Mouse (Mus musculus): Measurements from ENCODE around the gene Cse1l. TPM values are rescaled to one million over a fixed set of nuclear protein-coding genes. Genes with fewer than 3 reads are reported as not detected.

The Cse1l gene
- polyA plus RNA-seq, 1 experiment, result 15.8 TPM

- Histone ChIP-seq H3K27me3 (replicated peaks; ENCODE audit: control insufficient read depth, insufficient read depth, low read length) (no peaks in the 10 kb centered on the region), H3K4me3 (ENCODE audit: insufficient read depth, low read depth, low read length) (no peak overlapping the region), H3K27ac (ENCODE audit: insufficient read depth, low read depth, low read length) (no peak overlapping the region), H3K4me1 (ENCODE audit: control insufficient read depth, insufficient read depth, low read length) (peaks cover 9% of the 10 kb centered on the region; the same call in 1 of the 2 replicates), H3K36me3 (ENCODE audit: control insufficient read depth, insufficient read depth, low read length) (no peaks in the 10 kb centered on the region; the same call in none of the 2 replicates)
- no peak for DNase-seq
- WGBS, result 78% methylated on average over 10 of the region's 10 CpGs
- no peak for TF ChIP-seq CTCF (conservative IDR thresholded peaks at IDR 0.05; ENCODE audit: insufficient read depth, insufficient read length, low read depth, low read length)
- TF ChIP-seq POLR2A (IDR thresholded peaks at IDR 0.05; ENCODE audit: low read depth, low read length), result no peak
Observed at GRCm38 (mm10) chr2:166870899-166871298, 34.9 kb upstream of the Cse1l start.

- Histone ChIP-seq H3K4me1 (ENCODE audit: control insufficient read depth, insufficient read depth, low read length) (peaks cover 9% of the 10 kb centered on the region; the same call in 1 of the 2 replicates), H3K4me3 (ENCODE audit: insufficient read depth, low read depth, low read length) (no peak overlapping the region), H3K27me3 (replicated peaks; ENCODE audit: control insufficient read depth, insufficient read depth, low read length) (no peaks in the 10 kb centered on the region), H3K36me3 (ENCODE audit: control insufficient read depth, insufficient read depth, low read length) (peaks cover 5% of the 10 kb centered on the region), H3K27ac (ENCODE audit: insufficient read depth, low read depth, low read length) (no peak overlapping the region)
- DNase-seq, result no peak
- WGBS, result 79% methylated on average over 10 of the region's 10 CpGs
- TF ChIP-seq CTCF (conservative IDR thresholded peaks at IDR 0.05; ENCODE audit: insufficient read depth, insufficient read length, low read depth, low read length), result no peak
- no peak for TF ChIP-seq POLR2A (IDR thresholded peaks at IDR 0.05; ENCODE audit: low read depth, low read length)
Observed at GRCm38 (mm10) chr2:166874675-166875280, 31.1 kb upstream of the Cse1l start.

GRCm38 (mm10) chr2:166875561-166875960 lies 30.3 kb upstream of the Cse1l start:
- no peak overlapping the region for H3K27ac ChIP-seq (ENCODE audit: insufficient read depth, low read depth, low read length)
- WGBS, result 85% methylated on average over 6 of the region's 6 CpGs
- no peaks in the 10 kb centered on the region for H3K27me3 ChIP-seq (replicated peaks; ENCODE audit: control insufficient read depth, insufficient read depth, low read length)
- no peak for TF ChIP-seq CTCF (conservative IDR thresholded peaks at IDR 0.05; ENCODE audit: insufficient read depth, insufficient read length, low read depth, low read length)
- TF ChIP-seq POLR2A (IDR thresholded peaks at IDR 0.05; ENCODE audit: low read depth, low read length), result no peak
- no peak overlapping the region for H3K4me3 ChIP-seq (ENCODE audit: insufficient read depth, low read depth, low read length)
- DNase-seq, result no peak
- peaks cover 5% of the 10 kb centered on the region for H3K36me3 ChIP-seq (ENCODE audit: control insufficient read depth, insufficient read depth, low read length)
- H3K4me1 ChIP-seq (ENCODE audit: control insufficient read depth, insufficient read depth, low read length), result peaks cover 4% of the 10 kb centered on the region; the same call in 1 of the 2 replicates

GRCm38 (mm10) chr2:166876331-166876730 lies 29.5 kb upstream of the Cse1l start:
- DNase-seq, result no peak
- Histone ChIP-seq H3K27ac (ENCODE audit: insufficient read depth, low read depth, low read length) (no peak overlapping the region), H3K4me3 (ENCODE audit: insufficient read depth, low read depth, low read length) (no peak overlapping the region), H3K4me1 (ENCODE audit: control insufficient read depth, insufficient read depth, low read length) (no peaks in the 10 kb centered on the region), H3K36me3 (ENCODE audit: control insufficient read depth, insufficient read depth, low read length) (peaks cover 5% of the 10 kb centered on the region), H3K27me3 (replicated peaks; ENCODE audit: control insufficient read depth, insufficient read depth, low read length) (no peaks in the 10 kb centered on the region)
- 81% methylated on average over 10 of the region's 10 CpGs for WGBS
- no peak for TF ChIP-seq POLR2A (IDR thresholded peaks at IDR 0.05; ENCODE audit: low read depth, low read length)
- TF ChIP-seq CTCF (conservative IDR thresholded peaks at IDR 0.05; ENCODE audit: insufficient read depth, insufficient read length, low read depth, low read length), result no peak

- no peaks in the 10 kb centered on the region for H3K4me1 ChIP-seq (ENCODE audit: control insufficient read depth, insufficient read depth, low read length)
- DNase-seq, result no peak
- no peak overlapping the region for H3K4me3 ChIP-seq (ENCODE audit: insufficient read depth, low read depth, low read length)
- TF ChIP-seq CTCF (conservative IDR thresholded peaks at IDR 0.05; ENCODE audit: insufficient read depth, insufficient read length, low read depth, low read length) (no peak), POLR2A (IDR thresholded peaks at IDR 0.05; ENCODE audit: low read depth, low read length) (no peak)
- no peaks in the 10 kb centered on the region for H3K27me3 ChIP-seq (replicated peaks; ENCODE audit: control insufficient read depth, insufficient read depth, low read length)
- H3K27ac ChIP-seq (ENCODE audit: insufficient read depth, low read depth, low read length), result no peak overlapping the region
- H3K36me3 ChIP-seq (ENCODE audit: control insufficient read depth, insufficient read depth, low read length), result peaks cover 3% of the 10 kb centered on the region
- 70% methylated on average over 7 of the region's 7 CpGs for WGBS
Observed at GRCm38 (mm10) chr2:166885066-166885465, 20.8 kb upstream of the Cse1l start.

- Histone ChIP-seq H3K36me3 (ENCODE audit: control insufficient read depth, insufficient read depth, low read length) (peaks cover 3% of the 10 kb centered on the region), H3K4me3 (ENCODE audit: insufficient read depth, low read depth, low read length) (no peak overlapping the region), H3K27ac (ENCODE audit: insufficient read depth, low read depth, low read length) (no peak overlapping the region), H3K27me3 (replicated peaks; ENCODE audit: control insufficient read depth, insufficient read depth, low read length) (no peaks in the 10 kb centered on the region), H3K4me1 (ENCODE audit: control insufficient read depth, insufficient read depth, low read length) (no peaks in the 10 kb centered on the region)
- 77% methylated on average over 10 of the region's 10 CpGs for WGBS
- DNase-seq, result no peak
- TF ChIP-seq POLR2A (IDR thresholded peaks at IDR 0.05; ENCODE audit: low read depth, low read length), result no peak
- no peak for TF ChIP-seq CTCF (conservative IDR thresholded peaks at IDR 0.05; ENCODE audit: insufficient read depth, insufficient read length, low read depth, low read length)
Observed at GRCm38 (mm10) chr2:166885619-166886018, 20.2 kb upstream of the Cse1l start.

- Histone ChIP-seq H3K4me1 (ENCODE audit: control insufficient read depth, insufficient read depth, low read length) (no peaks in the 10 kb centered on the region), H3K27me3 (replicated peaks; ENCODE audit: control insufficient read depth, insufficient read depth, low read length) (no peaks in the 10 kb centered on the region), H3K4me3 (ENCODE audit: insufficient read depth, low read depth, low read length) (no peak overlapping the region), H3K27ac (ENCODE audit: insufficient read depth, low read depth, low read length) (no peak overlapping the region), H3K36me3 (ENCODE audit: control insufficient read depth, insufficient read depth, low read length) (peaks cover 3% of the 10 kb centered on the region)
- no peak for DNase-seq
- no peak for TF ChIP-seq CTCF (conservative IDR thresholded peaks at IDR 0.05; ENCODE audit: insufficient read depth, insufficient read length, low read depth, low read length)
- TF ChIP-seq POLR2A (IDR thresholded peaks at IDR 0.05; ENCODE audit: low read depth, low read length), result no peak
- 85% methylated on average over 3 of the region's 3 CpGs for WGBS
Observed at GRCm38 (mm10) chr2:166886231-166886630, 19.6 kb upstream of the Cse1l start.
